Mouse (Mus musculus) retina, embryonic 14.5 days (tissue): ENCODE results near the gene Acoxl.
A peak's percentile ranks its signal among the peaks of the same experiment; 100 is the strongest.

ENCODE experiments used
- DNase-seq: peaks from one replicate; pipeline ENCODE4 v3.0.0-alpha.2; 2015; ENCODE audit warnings: low spot score

Gene Acoxl

GRCm38 (mm10) chr2:127939206-127939605, 100.5 kb downstream of the Acoxl start:
- DNase-seq = no peak

DNA sequence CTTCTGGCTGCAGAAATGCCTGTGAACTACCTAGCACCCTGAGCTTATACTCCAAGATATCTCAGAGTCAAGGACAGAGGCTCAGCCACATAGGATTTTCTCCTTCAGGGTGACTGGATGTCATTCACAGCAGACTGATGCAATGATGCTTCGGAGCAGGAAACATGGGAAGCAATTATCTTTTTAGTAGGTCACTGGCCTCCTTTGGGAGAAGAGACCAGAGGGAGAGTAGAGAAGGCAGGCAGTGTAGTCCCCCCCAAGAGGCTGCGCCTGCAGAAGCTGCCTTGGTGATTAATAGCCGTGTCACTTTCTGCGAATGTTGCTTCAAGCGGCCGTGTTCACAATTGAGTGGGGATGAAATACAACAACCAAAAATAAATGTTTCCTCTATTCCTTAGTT, 121.9 kb downstream of the Acoxl start:
- DNase-seq = peak; percentile 54

DNA sequence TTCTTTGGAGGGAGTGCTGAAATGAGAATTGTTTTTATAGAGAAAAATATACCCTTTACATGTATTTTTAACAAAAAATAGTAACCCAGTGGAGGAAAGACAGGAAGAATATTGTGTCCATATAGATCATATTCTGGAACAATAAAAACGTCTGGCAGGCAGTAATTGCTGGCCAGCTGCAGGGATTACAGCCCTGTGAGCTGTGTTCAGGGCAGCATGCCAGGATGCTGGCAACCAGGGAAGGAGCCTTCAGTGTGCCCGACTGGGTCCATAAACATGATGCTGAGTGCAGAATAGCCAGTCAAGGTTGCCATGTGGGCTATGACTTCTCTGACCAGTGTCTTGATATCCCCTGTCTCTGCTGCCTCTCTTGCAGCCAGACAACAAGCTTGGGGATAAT, 122.5 kb downstream of the Acoxl start:
- DNase-seq = peak; percentile 22

- DNase-seq = peak; percentile 53
Measured at GRCm38 (mm10) chr2:127961802-127962433, 123.2 kb downstream of the Acoxl start.

GRCm38 (mm10) chr2:127968944-127969343, 130.3 kb downstream of the Acoxl start:
- no peak for DNase-seq

DNA sequence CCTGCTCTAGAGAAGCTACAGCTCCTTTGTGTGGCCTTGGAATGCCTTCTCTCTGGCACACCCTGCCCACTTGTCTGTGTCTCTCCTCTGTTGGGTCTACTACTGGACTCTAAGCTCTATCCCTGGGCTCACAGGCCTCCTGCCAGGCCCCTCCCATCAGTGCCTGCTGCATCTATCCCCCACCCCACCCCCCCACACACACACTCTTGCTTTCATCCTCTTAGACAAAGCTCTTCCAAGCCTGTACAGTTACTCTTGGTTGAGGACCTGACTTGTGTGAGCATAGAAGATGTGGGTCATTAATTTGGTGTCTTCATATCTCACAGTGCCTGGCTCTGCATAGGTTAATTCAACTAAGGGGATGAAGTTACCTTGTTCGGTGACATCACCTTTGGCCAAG, 137.6 kb downstream of the Acoxl start:
- DNase-seq = no peak

DNA sequence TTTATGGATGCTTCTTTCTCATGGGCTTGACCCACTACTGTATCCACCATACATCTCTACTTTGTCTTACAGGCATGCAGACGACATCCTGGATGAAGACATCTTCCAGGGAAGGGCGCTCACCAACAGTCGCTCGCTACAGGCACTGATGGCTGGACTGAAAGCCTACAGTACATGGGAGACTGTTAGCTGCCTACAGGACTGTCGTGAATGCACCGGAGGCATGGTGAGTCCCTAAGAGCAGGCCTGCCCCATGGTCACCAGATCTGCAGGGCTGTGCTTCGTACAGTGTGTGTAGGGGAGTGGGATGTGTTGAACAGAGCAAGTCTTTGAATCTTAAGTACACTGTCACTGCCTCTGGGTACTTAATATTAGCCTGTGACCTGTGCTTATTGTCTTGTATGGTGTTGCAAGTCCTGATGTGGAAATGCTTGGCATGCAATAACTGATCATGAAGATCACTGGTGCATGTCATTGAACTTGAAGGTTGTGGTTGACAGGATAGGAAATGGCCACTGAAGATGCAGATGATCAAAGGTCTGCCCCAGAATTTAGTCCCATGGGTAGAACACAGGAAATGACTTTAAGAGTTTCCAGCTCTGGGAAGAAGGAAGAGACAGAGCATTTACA, 140.0 kb downstream of the Acoxl start:
- no peak for DNase-seq

- DNase-seq = no peak
Measured at GRCm38 (mm10) chr2:127982610-127983009, 143.9 kb downstream of the Acoxl start.

- no peak for DNase-seq
Measured at GRCm38 (mm10) chr2:127983301-127983700, 144.6 kb downstream of the Acoxl start.

GRCm38 (mm10) chr2:127983981-127984380, 145.3 kb downstream of the Acoxl start:
- DNase-seq = no peak

DNA sequence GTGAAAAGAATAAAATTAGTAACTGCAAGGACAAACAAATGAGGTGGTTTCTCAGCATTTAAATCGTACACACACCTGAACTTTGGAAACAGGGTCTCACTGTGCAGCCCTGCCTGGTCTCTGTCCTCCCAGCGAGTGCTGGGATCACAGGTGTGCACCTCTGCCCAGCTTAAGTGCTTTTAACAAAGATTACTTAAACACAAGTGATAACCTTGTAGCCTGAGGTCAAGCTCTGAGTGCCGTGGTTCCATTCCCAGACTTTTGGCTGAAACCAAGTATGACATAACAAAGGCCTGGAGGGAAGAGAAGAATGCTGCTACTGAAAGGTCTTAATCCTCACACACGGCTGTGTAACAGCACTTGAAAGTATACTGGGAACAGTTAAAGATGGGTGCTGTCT, 149.0 kb downstream of the Acoxl start:
- no peak for DNase-seq

DNA sequence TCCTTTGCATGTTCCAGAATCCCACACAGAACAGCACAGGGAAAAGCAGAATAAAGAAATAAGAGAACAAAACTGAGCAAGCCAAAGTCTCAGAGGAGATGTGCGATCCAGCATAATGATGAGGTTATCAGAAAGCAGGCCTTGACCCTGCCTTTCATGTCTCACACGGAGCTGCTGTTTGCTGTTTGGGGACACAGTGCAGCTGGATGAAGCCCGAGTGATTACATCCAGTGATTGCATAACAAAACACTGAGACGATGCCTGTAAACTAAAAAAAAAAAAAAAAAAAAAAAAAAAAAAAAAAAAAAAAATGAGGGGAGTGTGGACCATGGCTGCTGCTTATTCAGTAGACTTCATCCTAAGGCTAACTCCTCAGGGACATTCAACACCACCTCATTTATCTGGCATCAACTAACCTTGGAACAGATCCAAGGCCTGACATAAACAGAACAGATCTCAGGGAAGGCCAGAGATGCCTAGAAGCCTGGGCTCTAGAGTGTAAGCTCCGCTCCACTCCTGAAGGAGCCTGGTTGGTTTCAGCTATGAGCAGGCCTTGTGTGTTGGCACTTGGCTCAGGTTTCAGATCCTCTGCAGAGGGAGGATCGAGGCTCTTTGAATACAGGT, 152.3 kb downstream of the Acoxl start:
- DNase-seq = no peak

DNA sequence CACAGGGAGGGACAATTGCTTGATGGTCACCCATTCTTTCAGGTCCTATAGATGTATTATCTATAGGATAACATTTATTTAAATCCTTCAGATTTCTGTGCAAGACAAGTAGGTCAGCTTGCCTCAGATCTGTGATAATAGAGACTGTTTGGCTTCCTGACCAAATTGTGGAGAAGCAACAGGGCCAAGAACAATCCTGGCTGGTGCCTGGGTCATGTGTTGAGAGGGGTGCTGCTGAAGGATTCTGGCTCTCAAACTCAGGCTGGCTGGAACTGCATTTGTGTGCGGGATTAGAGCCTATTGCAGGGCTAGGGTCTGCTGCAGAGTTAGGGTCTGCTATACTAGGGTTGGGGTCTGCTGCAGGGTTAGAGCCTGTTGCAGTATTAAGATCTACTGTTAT, 153.0 kb downstream of the Acoxl start:
- DNase-seq = no peak

- DNase-seq = no peak
Measured at GRCm38 (mm10) chr2:128008662-128009423, 170.2 kb downstream of the Acoxl start.

GRCm38 (mm10) chr2:128014613-128015012, 175.9 kb downstream of the Acoxl start:
- DNase-seq = no peak

DNA sequence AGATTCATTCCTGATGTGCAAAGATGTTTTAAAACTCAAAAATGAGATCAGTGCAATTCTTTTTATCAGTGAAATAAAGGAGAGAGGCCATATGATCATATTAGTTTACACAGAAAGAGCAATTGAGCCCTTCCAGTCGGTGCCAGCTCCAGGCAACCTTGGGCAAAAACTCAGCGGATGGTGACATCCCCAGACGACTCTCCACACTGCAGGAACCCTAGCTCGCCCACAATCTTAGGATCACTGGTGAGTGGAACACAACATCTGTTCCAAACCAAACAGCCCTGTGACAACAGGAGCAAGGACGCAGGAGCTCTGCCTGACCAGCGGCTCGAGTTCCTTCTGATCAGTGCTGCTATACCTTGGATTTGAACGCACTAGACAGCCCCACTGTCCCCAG, 176.9 kb downstream of the Acoxl start:
- no peak for DNase-seq

- DNase-seq = peak; percentile 70
Measured at GRCm38 (mm10) chr2:128020039-128020907, 181.6 kb downstream of the Acoxl start.

- no peak for DNase-seq
Measured at GRCm38 (mm10) chr2:128020908-128021193, 182.2 kb downstream of the Acoxl start.

GRCm38 (mm10) chr2:128023855-128024254, 185.2 kb downstream of the Acoxl start:
- DNase-seq = no peak

DNA sequence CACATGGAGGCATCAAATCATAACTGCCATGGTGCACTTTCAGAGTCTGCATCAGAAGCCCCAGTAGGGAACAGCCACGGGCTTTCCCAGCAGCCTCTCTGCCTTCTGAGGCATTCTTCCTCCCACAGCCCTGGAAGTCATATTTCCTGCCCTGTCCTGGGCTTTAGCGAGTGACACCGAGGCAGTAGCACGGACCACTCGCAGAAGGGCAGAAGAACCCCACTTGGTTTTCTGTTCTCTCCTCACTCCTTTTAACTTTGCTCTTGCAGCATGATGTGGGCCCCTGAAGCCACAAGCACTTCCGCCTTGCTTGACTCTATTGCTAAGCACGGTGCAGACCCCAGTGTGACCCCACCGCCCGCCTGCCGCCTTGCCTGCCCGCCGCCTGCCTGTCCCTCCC, 189.0 kb downstream of the Acoxl start:
- no peak for DNase-seq

DNA sequence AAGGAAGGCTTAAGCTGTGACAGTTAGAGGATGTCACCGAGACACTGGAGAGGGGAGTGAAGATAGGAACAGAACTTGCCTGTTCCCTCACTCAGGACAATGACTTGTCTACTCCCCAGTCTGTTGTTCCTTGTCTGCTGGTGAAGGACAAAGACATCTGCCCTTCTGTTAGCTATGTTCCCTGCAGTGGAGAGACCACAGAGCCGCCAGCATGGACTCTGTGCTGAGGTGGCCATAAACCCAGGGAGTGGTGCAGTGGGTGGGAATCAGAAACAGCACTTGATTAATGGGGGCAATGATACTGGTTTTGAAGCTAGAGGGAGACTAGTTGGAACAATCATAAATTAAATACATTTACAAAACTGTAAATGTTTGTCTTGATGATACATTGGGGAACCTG, 191.3 kb downstream of the Acoxl start:
- no peak for DNase-seq

DNA sequence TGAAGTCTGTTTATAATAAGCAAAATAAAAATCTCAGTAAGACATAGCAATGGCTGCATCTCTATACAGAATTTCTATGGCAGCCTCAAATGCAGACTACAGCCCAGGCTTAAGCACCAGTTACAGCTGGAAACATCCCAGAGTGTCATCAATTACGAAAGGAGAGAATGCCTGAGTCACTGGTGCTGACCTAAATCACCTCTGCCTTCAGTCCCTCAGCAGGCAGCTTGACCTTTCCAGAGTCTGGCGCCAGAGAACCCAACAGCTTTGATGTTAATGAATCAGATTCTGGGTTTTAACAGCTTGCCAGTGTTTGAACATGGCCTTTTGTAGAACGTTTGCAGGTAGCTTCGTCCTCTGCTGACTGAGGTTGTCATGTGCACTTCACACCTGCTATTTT, 193.4 kb downstream of the Acoxl start:
- DNase-seq = peak; percentile 30
